Mouse (Mus musculus): ENCODE results near the gene Syne3. TPM values are rescaled to one million over a fixed set of nuclear protein-coding genes. Genes with fewer than 3 reads are reported as not detected.

The Syne3 gene
- polyA plus RNA-seq, 1 experiment from 2014 or later = 0.50 TPM

DNA sequence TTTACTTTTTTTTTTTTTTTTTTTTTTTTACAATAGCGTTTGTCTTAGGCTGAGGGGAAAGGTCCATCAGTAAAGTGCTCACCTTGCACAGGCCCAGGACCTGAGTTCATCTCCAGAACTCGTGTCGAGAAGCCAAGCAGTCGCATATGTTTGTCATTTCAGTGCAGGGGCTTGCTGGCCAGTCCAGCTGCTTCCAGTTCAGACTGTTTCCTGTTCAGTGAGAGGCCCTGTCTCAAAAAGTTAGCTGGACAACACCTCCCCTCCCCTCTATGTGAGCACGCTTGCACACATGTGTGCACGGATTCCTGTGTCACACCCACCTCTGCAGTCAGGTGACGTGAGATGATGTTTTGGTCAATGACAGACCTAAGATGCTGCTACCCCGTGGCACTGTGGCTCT, 119.5 kb downstream of the Syne3 start:
- no peak overlapping the region for H3K9ac ChIP-seq
- no peaks in the 10 kb centered on the region for H3K27me3 ChIP-seq (replicated peaks)
- 81% methylated on average over 8 of the region's 8 CpGs for WGBS

DNA sequence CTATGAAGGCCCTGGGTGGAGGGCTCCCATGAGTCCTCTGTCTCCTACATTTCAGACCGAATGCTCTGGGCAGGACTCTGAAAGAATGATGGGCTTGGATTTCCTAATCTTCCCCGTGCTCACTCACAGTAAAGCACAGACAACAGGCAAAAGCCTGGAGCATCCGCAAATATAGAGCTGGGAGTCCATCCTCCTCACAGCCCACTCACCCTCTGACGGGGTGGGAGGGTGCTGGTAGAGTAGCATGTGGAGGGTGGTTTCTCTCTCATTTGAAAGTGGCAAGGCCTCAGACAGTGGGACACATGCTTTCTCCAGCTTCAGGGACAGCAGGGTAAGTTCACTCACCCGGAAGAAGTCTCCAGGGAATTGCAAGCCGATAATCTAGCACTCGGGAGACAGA, 123.5 kb downstream of the Syne3 start:
- 86% methylated on average over 7 of the region's 7 CpGs for WGBS
- no peak for ATAC-seq
- peaks cover 9% of the 10 kb centered on the region; the same call in 1 of the 2 replicates for H3K4me1 ChIP-seq (replicated peaks)
- no peak overlapping the region for H3K4me2 ChIP-seq (replicated peaks)
- H3K36me3 ChIP-seq = no peaks in the 10 kb centered on the region
- no peak overlapping the region for H3K4me3 ChIP-seq (replicated peaks)
- no peaks in the 10 kb centered on the region for H3K9me3 ChIP-seq
- no peaks in the 10 kb centered on the region for H3K27me3 ChIP-seq (replicated peaks)
- H3K9ac ChIP-seq = no peak overlapping the region
- no peak overlapping the region for H3K27ac ChIP-seq

More for the DNA sequence above, 119.5 kb downstream of the Syne3 start:
- Histone ChIP-seq H3K4me1 (replicated peaks) (0 out of 2 replicates have a peak, but pooled peaks cover 10% of the 10 kb centered on the region), H3K4me3 (replicated peaks) (no peak overlapping the region), H3K9me3 (no peaks in the 10 kb centered on the region), H3K36me3 (no peaks in the 10 kb centered on the region), H3K27ac (no peak overlapping the region), H3K4me2 (replicated peaks) (no peak overlapping the region)
- no peak for ATAC-seq

DNA sequence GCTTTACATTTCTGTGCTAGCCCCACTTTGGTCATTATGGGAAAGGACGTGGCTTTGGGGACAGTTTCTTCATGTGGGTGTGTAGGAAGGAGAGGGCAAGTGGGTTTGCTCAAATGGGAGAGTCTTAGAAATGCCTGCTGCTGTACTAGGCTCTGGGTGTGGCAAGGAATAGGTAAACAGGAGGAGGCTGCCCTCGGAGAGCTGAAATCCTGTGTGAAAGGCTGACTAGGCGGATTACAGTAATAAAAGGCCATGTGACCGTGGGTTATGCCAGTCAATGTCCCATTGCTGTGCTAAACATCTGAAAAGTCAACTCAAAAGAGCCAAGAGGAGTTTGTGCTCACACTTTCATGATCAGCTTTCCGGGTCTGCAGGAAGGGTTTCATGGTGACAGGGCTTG, 127.1 kb downstream of the Syne3 start:
- no peak overlapping the region for H3K9ac ChIP-seq
- H3K27ac ChIP-seq = peak overlapping the region; percentile 63
- H3K4me2 ChIP-seq (replicated peaks) = no peak overlapping the region
- H3K9me3 ChIP-seq = no peaks in the 10 kb centered on the region
- no peaks in the 10 kb centered on the region for H3K36me3 ChIP-seq
- WGBS = 46% methylated on average over 5 of the region's 5 CpGs
- no peaks in the 10 kb centered on the region for H3K27me3 ChIP-seq (replicated peaks)
- peaks cover 3% of the 10 kb centered on the region; the same call in 1 of the 2 replicates for H3K4me1 ChIP-seq (replicated peaks)
- peak; percentile 75 for ATAC-seq
- no peak overlapping the region for H3K4me3 ChIP-seq (replicated peaks)

DNA sequence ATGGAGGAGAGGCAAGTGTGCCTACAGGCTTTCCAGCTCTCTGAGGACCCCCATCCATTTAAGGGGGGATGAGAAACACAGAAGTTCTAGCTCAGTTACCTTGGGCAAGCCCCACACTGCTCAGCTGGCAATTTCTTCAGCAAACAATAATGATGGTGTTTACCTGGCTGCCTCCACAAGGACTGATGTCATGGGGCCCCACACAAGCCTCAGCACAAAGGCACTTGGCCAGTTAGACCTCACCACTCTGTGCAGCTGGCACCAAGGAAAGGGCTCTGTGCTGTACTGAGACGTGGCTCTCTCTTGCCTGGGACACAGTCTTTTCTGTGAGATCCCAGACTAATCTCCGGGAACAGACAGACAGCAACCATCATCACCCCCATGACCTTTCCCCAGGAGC, 127.5 kb downstream of the Syne3 start:
- H3K4me3 ChIP-seq (replicated peaks) = no peak overlapping the region
- no peak overlapping the region for H3K4me2 ChIP-seq (replicated peaks)
- H3K27me3 ChIP-seq (replicated peaks) = no peaks in the 10 kb centered on the region
- H3K9me3 ChIP-seq = no peaks in the 10 kb centered on the region
- H3K4me1 ChIP-seq (replicated peaks) = peaks cover 3% of the 10 kb centered on the region; the same call in 1 of the 2 replicates
- peak overlapping the region; percentile 63 for H3K27ac ChIP-seq
- 35% methylated on average over 2 of the region's 2 CpGs for WGBS
- H3K36me3 ChIP-seq = no peaks in the 10 kb centered on the region
- H3K9ac ChIP-seq = no peak overlapping the region
- peak; percentile 72 for ATAC-seq

DNA sequence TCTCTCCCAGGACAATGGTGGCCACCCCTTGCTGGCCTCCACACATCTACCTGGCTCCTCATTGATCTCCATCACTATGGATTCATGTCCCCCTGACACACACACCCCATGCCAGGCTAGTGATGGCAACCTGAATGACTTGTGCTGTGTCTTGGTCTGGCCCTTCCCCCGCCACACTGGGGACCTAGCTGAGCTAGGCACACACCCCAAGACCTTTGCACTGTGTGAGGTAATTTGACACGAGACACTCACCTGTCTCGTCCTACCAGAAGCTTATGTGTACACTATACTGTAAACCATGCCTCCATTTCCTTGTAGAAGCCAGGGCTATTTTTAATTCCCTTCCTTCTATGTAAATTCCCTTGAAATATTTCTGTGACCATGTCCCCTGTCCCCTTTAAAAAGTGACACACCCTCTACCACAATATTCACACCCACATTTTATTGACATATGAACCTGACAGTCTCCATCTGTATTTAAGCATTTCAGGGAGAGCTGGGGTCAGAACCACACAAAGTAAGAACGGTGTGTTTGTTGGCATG, 128.0 kb downstream of the Syne3 start:
- ATAC-seq = peak; percentile 95
- 53% methylated on average over 4 of the region's 4 CpGs for WGBS
- peak overlapping the region; percentile 63 for H3K27ac ChIP-seq

DNA sequence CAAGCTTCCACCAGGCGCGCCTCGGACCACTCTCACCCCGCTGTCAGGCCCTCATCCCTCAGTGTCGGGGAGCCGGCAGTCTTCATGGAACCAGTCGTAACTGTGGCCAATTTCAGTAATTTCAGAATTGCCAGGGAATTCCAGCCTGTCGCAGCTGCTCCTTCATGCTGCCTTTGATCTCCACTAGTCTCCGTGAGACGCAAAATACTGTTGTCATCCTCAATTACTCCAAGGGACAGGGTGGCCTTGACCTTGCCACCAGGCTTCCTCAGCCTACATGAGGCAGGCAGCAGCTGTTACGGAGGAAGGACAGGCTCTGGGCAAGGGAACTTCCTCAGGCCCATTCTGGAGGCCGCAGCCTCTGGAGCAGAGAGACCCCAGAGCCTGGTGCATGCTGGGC, 129.2 kb downstream of the Syne3 start:
- Histone ChIP-seq H3K9ac (no peak overlapping the region), H3K27ac (no peak overlapping the region), H3K9me3 (no peaks in the 10 kb centered on the region), H3K36me3 (no peaks in the 10 kb centered on the region), H3K27me3 (replicated peaks) (no peaks in the 10 kb centered on the region), H3K4me1 (replicated peaks) (peaks cover 6% of the 10 kb centered on the region; the same call in 1 of the 2 replicates), H3K4me2 (replicated peaks) (no peak overlapping the region), H3K4me3 (replicated peaks) (no peak overlapping the region)
- no peak for ATAC-seq
- 71% methylated on average over 12 of the region's 12 CpGs for WGBS

More for the DNA sequence above, 128.0 kb downstream of the Syne3 start:
- Histone ChIP-seq H3K27me3 (replicated peaks) (no peaks in the 10 kb centered on the region), H3K4me1 (replicated peaks) (peaks cover 3% of the 10 kb centered on the region; the same call in 1 of the 2 replicates), H3K36me3 (no peaks in the 10 kb centered on the region), H3K4me2 (replicated peaks) (no peak overlapping the region), H3K4me3 (replicated peaks) (no peak overlapping the region), H3K9me3 (no peaks in the 10 kb centered on the region), H3K9ac (no peak overlapping the region)

Other genes with a start within 250 kb of the Syne3 start
- 4.1 and 4.3 TPM in 2 replicates for gene Clmn, start 144.7 kb downstream of the Syne3 start, polyA plus RNA-seq (2015; fragmentation: Nextera tagmentation; extraction: Ambion mirVana)
- 184 and 190 TPM in 2 replicates for gene Glrx5, start 22.9 kb upstream of the Syne3 start, polyA plus RNA-seq (2015; fragmentation: Nextera tagmentation; extraction: Ambion mirVana)
- gene Tcl1b2, start 136.2 kb upstream of the Syne3 start, polyA plus RNA-seq (2015; fragmentation: Nextera tagmentation; extraction: Ambion mirVana) = not detected in 2 replicates
- gene Tcl1b1, start 149.9 kb upstream of the Syne3 start, polyA plus RNA-seq (2015; fragmentation: Nextera tagmentation; extraction: Ambion mirVana) = not detected in 2 replicates
- not detected in 2 replicates for gene Tcl1b5, start 166.5 kb upstream of the Syne3 start, polyA plus RNA-seq (2015; fragmentation: Nextera tagmentation; extraction: Ambion mirVana)
- not detected in 2 replicates for gene Tcl1b3, start 181.2 kb upstream of the Syne3 start, polyA plus RNA-seq (2015; fragmentation: Nextera tagmentation; extraction: Ambion mirVana)
- gene Tcl1b4, start 192.1 kb upstream of the Syne3 start, polyA plus RNA-seq (2015; fragmentation: Nextera tagmentation; extraction: Ambion mirVana) = not detected in 2 replicates
- gene Tcl1, start 213.0 kb upstream of the Syne3 start, polyA plus RNA-seq (2015; fragmentation: Nextera tagmentation; extraction: Ambion mirVana) = not detected in 2 replicates

Data from intestine, embryonic 15.5 days (tissue).